Mouse (Mus musculus) hindlimb bud, embryonic 11.5 days (tissue): ENCODE data around the gene Calcrl.
"Not testable (repeated sequence)": the region's sequence is repeated elsewhere in the genome, so short reads cannot be mapped to it uniquely, and the experiment has no call there.

Experiments
- DNase-seq: peaks from one replicate; pipeline ENCODE4 v3.0.0-alpha.2; 2012; ENCODE audit warnings: low read depth, low spot score; ENCODE audit errors: extremely low spot score

The Calcrl gene

DNA sequence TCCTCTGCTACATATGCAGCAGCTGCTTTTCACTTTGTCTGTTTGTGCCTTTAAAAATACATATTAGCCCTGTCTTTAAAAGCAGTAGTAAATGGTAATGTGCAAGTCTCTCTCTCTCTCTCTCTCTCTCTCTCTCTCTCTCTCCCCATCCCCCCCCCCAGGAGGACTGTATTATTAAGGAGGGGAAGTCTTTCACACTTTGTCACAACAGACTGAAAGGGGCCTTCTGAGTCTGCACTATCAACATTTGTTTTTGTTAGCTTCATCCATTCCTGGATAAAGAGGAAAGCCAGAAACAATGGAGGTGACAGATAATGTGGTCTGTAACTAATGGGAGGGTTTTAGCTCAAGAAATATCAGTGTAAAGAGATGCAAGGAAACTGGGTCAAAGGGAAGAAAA, 36.1 kb downstream of the Calcrl start:
- no peak for DNase-seq

DNA sequence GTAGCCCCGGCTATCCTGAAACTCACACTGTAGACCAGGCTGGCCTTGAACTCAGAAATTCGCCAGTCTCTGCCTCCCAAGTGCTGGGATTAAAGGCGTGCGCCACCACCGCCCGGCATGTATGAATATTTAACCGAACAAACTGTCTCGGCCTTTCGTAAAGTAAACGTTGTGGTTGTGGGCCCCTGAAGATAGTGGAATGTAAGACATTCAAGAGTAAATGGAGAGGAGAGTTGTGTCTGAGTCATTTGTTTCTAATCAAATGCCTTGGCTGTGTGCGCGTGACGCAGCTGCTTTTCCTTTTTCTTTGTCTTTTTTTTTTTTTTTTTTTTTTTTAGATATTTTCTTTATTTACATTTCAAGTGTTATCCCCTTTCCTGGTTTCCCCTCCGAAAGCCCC, 36.7 kb downstream of the Calcrl start:
- not testable (repeated sequence) for DNase-seq

GRCm38 (mm10) chr2:84388023-84388416, 37.2 kb downstream of the Calcrl start:
- DNase-seq, result no peak

DNA sequence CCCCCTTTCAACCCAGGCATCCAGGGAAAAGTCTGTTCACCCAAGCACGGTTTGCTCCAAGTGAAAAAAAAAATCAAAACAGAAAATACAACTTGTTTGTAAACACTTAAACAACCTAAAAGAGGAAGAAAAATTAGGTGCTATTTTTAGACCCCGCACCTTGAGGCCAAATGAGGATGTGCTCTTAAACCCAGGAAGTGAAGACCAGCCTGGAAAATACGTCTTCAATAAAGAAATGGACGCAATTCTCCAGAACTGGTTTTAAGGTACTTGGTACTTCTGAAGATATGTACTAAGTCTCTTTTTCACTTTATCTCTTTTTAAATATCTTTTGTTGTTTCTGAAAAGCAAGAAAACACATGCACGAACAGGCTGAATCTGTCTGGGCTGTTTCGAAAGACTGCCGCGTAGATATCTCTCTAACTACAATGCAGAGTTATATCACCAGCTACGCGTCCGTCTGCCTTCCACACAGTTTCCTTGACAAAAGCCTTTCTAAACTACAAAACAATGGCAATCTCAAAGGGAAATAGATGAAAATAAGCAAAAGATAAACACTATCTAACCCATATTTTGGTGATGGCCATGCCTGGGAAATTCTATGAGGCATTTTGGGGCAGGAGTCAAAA, 37.7 kb downstream of the Calcrl start:
- DNase-seq, result no peak

- no peak for DNase-seq
Measured at GRCm38 (mm10) chr2:84386563-84387393, 38.4 kb downstream of the Calcrl start.

DNA sequence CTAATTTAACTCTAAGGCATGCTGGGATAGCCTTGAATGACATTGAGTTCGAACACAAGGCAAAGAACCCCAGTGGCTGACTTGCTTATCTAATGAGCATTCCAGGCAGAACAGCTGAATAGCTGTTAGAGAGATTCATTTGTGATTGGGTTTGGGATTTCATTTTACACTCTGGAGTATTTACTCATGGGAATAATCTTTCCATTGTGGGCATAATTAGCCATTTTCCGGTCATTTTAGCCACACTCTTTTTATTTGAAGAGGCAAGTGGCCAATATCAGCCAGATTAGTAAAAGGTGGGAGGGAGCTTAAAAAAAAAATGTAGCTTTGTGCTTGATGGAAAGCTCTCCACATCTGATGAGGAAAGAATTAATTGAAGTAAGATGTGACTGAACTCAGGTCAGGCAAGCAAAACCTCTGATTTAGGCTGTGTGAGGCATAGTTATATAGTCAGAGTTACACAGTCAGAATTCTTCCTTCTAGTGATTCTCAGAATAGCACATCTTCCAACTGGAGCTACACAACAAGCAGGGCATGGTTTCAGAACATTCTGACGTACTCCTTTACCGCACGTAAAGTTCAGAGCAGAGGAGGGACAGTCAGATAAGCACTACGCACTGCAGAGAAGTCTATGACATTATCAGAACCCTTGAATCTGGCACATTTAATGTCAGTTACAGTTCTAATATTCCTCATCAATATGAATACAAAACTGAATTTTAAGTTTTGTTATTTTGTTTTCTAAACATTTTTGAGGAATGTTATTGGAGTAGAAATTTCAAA, 40.1 kb downstream of the Calcrl start:
- no peak for DNase-seq

- no peak for DNase-seq
Measured at GRCm38 (mm10) chr2:84383828-84384227, 41.4 kb downstream of the Calcrl start.

DNA sequence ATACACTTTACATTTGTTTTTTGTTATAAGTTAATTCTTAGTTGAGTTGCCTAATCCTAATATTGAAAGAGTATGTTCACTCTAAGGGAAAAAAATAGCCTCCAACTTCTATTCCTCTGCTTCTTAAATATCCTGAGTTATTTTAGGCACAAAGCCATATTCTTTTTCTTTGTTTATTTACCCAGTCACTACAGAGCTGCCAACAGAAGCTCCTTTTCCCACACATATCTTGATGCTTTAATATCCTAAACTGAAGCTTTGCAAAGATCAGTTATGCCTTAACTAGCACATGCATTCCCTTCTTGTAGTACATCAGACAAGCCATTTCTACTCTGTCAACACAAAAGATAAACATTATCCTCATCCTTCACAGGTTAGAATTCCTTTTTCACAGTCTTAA, 42.7 kb downstream of the Calcrl start:
- DNase-seq, result no peak

DNA sequence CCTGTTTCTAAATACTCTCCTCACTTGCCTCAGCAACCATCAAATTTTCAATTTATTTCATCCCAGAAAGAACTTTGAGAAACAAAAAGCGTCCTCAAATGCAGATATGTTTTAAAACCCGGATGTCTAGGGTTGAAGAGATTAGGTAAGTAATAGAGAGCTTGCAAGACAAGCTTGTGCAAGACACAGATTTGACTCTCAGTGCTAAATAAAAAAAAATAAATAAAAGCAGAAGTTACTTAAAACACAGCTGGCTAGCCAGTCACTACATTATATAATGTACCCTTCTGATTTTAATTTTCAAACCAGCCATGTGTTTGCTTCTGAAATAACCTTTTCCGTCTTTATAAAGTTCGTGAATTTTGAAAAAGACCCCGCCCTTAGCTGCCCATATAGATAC, 43.2 kb downstream of the Calcrl start:
- no peak for DNase-seq

- no peak for DNase-seq
Measured at GRCm38 (mm10) chr2:84380816-84381215, 44.4 kb downstream of the Calcrl start.

DNA sequence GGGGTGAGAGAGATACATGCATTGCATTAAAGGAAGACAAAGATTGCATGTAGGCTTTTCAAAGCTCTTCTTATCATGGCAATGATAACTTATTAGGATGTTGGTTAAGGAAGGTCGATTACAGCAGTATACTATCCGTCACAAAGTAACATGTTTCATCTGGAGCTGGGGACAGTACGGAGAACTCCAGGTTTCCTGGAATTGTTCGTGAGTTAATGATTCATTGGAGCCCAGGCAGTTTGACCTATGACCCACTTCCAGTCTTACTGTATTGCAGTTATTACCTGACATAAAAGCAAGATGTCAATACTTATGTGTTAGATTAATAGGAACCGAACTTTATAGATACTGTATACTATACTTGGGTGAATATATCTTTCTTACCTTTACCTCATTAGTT, 46.5 kb downstream of the Calcrl start:
- DNase-seq, result no peak

GRCm38 (mm10) chr2:84369256-84369655, 56.0 kb downstream of the Calcrl start:
- DNase-seq, result no peak

GRCm38 (mm10) chr2:84366742-84367141, 58.5 kb downstream of the Calcrl start:
- no peak for DNase-seq

DNA sequence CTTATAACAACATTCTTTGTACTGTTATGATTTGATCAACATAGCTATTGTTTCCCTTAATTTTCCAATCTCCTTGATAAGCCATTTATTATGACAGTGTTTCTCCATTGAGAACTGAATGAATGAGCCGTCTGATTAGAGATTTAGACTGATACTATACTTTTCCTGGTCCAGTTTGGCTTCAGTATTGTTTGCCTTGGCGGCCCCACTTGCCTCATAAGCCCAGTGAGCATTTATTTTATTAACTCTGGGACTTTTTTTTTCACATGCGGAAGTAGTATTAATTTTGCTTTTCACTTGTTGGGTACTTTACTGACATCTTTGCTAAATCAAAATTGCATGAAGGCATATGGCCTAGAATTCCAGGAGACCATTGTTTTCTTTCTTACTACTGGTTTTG, 59.9 kb downstream of the Calcrl start:
- DNase-seq, result no peak

DNA sequence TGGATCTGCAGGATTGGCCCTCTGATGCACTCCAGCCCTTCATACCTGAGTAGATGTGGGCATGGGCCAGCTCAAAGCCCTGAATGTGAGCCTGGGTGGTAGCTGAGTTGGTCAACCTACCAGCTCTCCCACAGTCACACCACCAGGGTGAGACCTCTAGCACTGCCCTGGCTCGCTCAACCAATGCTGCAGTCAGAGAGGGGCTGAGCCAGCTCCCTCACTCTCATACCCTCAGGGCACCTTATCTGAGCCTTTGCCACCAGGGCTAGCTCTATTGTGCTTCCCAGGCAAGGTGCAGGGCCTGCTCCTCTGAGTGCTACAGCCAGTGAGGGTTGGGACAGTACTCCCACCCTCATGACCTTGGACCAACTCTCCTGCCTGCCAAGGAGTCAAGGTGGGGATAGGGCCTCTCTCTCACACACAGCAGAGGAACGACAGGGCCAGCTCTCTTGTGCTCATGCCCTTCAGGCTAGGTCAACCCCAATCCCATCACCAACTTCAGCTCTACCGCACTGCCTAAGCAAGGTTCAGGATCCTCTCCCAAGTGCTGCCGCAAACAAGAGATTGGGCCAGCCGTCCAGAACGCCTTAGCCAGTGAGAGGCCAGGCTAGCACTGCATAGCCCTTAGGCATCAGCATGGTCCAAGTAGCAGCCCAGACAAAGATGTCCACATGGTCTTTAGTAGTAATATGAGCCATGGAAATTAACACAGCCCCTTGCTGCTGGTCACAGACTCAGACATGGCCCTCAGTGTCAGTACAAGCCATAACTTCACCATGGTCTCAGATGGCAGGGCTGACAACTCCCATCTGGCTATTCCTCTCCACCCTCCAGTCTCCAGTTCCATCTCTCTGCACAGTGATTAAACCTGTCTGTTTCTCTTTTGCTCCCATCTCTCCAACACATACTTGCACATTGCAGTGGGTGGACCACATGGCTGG, 62.2 kb downstream of the Calcrl start:
- DNase-seq, result no peak

- DNase-seq, result no peak
Measured at GRCm38 (mm10) chr2:84358690-84359343, 66.4 kb downstream of the Calcrl start.

DNA sequence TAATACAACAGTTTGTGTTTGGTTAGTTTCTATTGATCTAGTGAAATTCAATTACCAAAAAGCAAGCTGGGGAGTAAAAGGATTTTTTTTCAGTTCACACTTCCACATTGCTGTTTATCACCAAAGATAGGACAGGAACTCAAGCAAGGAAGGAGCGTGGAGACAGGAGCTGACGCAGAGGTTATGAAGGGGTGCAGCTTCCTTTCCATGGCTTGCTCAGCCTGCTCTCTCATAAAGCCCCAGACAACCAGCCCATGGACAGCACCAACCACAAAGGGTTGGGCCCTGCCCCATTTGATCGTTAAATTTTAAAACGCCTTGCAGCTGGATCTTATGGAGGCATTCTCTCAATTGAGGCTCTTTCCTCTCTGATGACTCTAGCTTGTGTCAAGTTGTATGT, 69.9 kb downstream of the Calcrl start:
- no peak for DNase-seq

GRCm38 (mm10) chr2:84347376-84347775, 77.8 kb downstream of the Calcrl start:
- no peak for DNase-seq

DNA sequence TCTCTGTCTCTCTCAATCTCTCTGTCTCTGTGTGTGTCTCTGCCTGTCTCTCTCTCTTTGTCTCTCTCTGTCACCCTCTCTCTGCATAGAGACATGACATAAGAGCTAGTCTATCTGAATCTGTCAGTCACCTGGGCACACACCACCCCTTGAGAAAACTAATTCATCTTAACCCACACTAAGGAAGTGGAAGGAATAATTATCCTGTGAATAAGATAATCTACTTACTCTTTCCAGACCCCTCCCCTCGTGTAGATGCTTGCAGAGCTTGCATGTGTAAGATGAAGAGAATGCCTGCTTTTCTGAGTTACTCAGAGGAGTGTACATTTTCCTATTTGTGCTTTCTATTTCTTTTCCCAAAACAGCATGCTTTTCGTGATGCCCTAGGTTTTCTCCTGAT, 81.5 kb downstream of the Calcrl start:
- no peak for DNase-seq

- DNase-seq, result no peak
Measured at GRCm38 (mm10) chr2:84337774-84338450, 87.3 kb downstream of the Calcrl start.
